ENCODE assay signal across 10 mouse cellular contexts in genomic region chr4:155200861-155201390, GRCm38 (mm10). TPM values are rescaled to one million over a fixed set of nuclear protein-coding genes. Genes with fewer than 3 reads are reported as not detected.
A peak's percentile ranks its signal among the peaks of the same experiment; 100 is the strongest.
DNase-seq lines count a peak whose midpoint lies in the region; ATAC-seq and TF ChIP-seq lines count a peak whose summit lies in the region.
"Had no signal": no experiment of that assay in that cellular context is flagged by ENCODE, and none has a peak within 500 bp of the region (broad histone marks: within the 10 kb centered on the region; RNA-seq: fewer than 3 reads in every experiment).

No protein-coding gene starts in this region.

- 4% methylated on average over 3 of the region's 3 CpGs for WGBS in spleen, adult 2 months
- WGBS in liver, embryonic 12.5 days (ENCODE audit: insufficient replicate concordance) = 44% methylated on average over 3 of the region's 3 CpGs
- WGBS in midbrain, embryonic 13.5 days = 88% methylated on average over 3 of the region's 3 CpGs

- peak overlapping the region; percentile 62 for H3K27ac ChIP-seq in gastrocnemius, adult 2 months
- peak overlapping the region; percentile 71 for H3K27ac ChIP-seq in spleen, adult 2 months (ENCODE audit: insufficient read depth, low read length)
- H3K27ac ChIP-seq in liver, embryonic 12.5 days = 0 out of 2 replicates have a peak overlapping the region, but pooled peaks have one; percentile 25
- no peak overlapping the region for H3K27ac ChIP-seq in midbrain, embryonic 13.5 days

- no peaks in the 10 kb centered on the region for H3K9me3 ChIP-seq in liver, embryonic 12.5 days (replicated peaks)
- no peaks in the 10 kb centered on the region for H3K9me3 ChIP-seq in midbrain, embryonic 13.5 days

- TF ChIP-seq CTCF in gastrocnemius, adult 2 months (IDR thresholded peaks at IDR 0.05) = no peak
- TF ChIP-seq CTCF in spleen, adult 2 months (IDR thresholded peaks at IDR 0.05; ENCODE audit: extremely low read depth, insufficient read depth, insufficient read length, insufficient replicate concordance) = no peak

- peak; percentile 17; the same call in 1 of the 2 replicates for ATAC-seq in liver, embryonic 12.5 days
- no peak for ATAC-seq in midbrain, embryonic 13.5 days
- ATAC-seq: hindbrain, postnatal 0 days had no signal

- peaks cover 39% of the 10 kb centered on the region; the same call in 1 of the 2 replicates for H3K4me1 ChIP-seq in spleen, adult 2 months (ENCODE audit: control insufficient read depth, insufficient read depth, insufficient read length)
- peaks cover 73% of the 10 kb centered on the region for H3K4me1 ChIP-seq in liver, embryonic 12.5 days
- peaks cover 59% of the 10 kb centered on the region for H3K4me1 ChIP-seq in midbrain, embryonic 13.5 days (replicated peaks)

- DNase-seq in gastrocnemius, adult 2 months = no peak
- no peak for DNase-seq in gastrocnemius, postnatal 10 days
- peak; percentile 62 to 98 for DNase-seq in spleen, adult 2 months (ENCODE audit: low read depth in 1 of 2, low spot score in 2 of 2)
- DNase-seq in spleen, postnatal 4 days (ENCODE audit: low spot score in 2 of 2) = no peak
- DNase-seq in thymus, postnatal 10 days (ENCODE audit: low spot score in 2 of 2) = peak; percentile 38 to 48
- no peak for DNase-seq in frontal cortex, postnatal 10 days (ENCODE audit: low spot score in 2 of 2)
- DNase-seq: cerebellum, adult 8-10 months had no signal

- H3K9ac ChIP-seq in liver, embryonic 12.5 days = no peak overlapping the region
- no peak overlapping the region for H3K9ac ChIP-seq in midbrain, embryonic 13.5 days (replicated peaks)

- H3K4me2 ChIP-seq in liver, embryonic 12.5 days = no peak overlapping the region
- H3K4me2 ChIP-seq in midbrain, embryonic 13.5 days (replicated peaks) = no peak overlapping the region

- H3K27me3 ChIP-seq in spleen, adult 2 months (ENCODE audit: control insufficient read depth, insufficient read depth, low read length) = no peaks in the 10 kb centered on the region
- H3K27me3 ChIP-seq in liver, embryonic 12.5 days (replicated peaks) = no peaks in the 10 kb centered on the region
- no peaks in the 10 kb centered on the region for H3K27me3 ChIP-seq in midbrain, embryonic 13.5 days

- intact Hi-C loops in gastrocnemius, adult 2 months (cut with DNase I) = no loop called here

- no peak overlapping the region for H3K4me3 ChIP-seq in gastrocnemius, adult 2 months
- no peak overlapping the region for H3K4me3 ChIP-seq in spleen, adult 2 months (ENCODE audit: extremely low read depth, insufficient read depth, insufficient read length)
- no peak overlapping the region for H3K4me3 ChIP-seq in liver, embryonic 12.5 days
- H3K4me3 ChIP-seq in midbrain, embryonic 13.5 days (replicated peaks) = no peak overlapping the region

- H3K36me3 ChIP-seq in spleen, adult 2 months (ENCODE audit: control insufficient read depth, insufficient read depth, low read length) = no peaks in the 10 kb centered on the region
- no peaks in the 10 kb centered on the region for H3K36me3 ChIP-seq in liver, embryonic 12.5 days
- H3K36me3 ChIP-seq in midbrain, embryonic 13.5 days = no peaks in the 10 kb centered on the region

- no peak for TF ChIP-seq POLR2A in spleen, adult 2 months (IDR thresholded peaks at IDR 0.05; ENCODE audit: low read depth, low read length)

RNA-seq across cellular contexts. Expression of gene Ski, which starts 21.5 kb away (rescaled TPM):
- total RNA-seq in gastrocnemius, adult 2 months (2021) = 10 to 100 TPM; 28.5 to 35.6 TPM
- 10 to 100 TPM; 68.1 to 79.6 TPM for total RNA-seq in gastrocnemius, postnatal 10 days (2021)
- 32.2 and 40.6 TPM in 2 replicates for polyA plus RNA-seq in spleen, adult 2 months (2012; rRNA removed)
- polyA plus RNA-seq in liver, embryonic 12.5 days (2016; fragmentation: Nextera tagmentation; extraction: Ambion mirVana) = 3.5 and 3.8 TPM in 2 replicates
- polyA plus RNA-seq in midbrain, embryonic 13.5 days (2015; fragmentation: Nextera tagmentation; extraction: Ambion mirVana) = 9.3 and 9.9 TPM in 2 replicates

RNA-seq across cellular contexts. Expression of gene Faap20, which starts 48.7 kb away (rescaled TPM):
- 1 to 10 TPM; 4.6 to 6.1 TPM for total RNA-seq in gastrocnemius, adult 2 months (2021)
- total RNA-seq in gastrocnemius, postnatal 10 days (2021) = 10 to 100 TPM; 18.9 to 26.4 TPM
- polyA plus RNA-seq in spleen, adult 2 months (2012; rRNA removed) = 43.2 and 64.8 TPM in 2 replicates
- 25.8 and 31.2 TPM in 2 replicates for polyA plus RNA-seq in liver, embryonic 12.5 days (2016; fragmentation: Nextera tagmentation; extraction: Ambion mirVana)
- polyA plus RNA-seq in midbrain, embryonic 13.5 days (2015; fragmentation: Nextera tagmentation; extraction: Ambion mirVana) = 91.2 and 92.7 TPM in 2 replicates

Comparison
In these comparisons a context has a peak if more than half of its experiments do, and no peak if none do; other contexts are left out.
1. DNase-seq: peak in spleen, adult 2 months (2 of 2) and thymus, postnatal 10 days (2 of 2); none in gastrocnemius, adult 2 months (single experiment), gastrocnemius, postnatal 10 days (single experiment), spleen, postnatal 4 days (0 of 2) and frontal cortex, postnatal 10 days (0 of 2).